Mouse (Mus musculus) liver, embryonic 15.5 days (tissue): ENCODE data around the gene Tmprss3. TPM values are rescaled to one million over a fixed set of nuclear protein-coding genes. Genes with fewer than 3 reads are reported as not detected.

ENCODE experiments used
- ATAC-seq: fragments of 200-750 bp; cut with Nextera tagmentation; 2 replicates; pipeline ENCODE4 v1.8.0; 2017; ENCODE audit warnings: moderate number of reproducible peaks, mild to moderate bottlenecking, moderate library complexity; ENCODE audit not compliant: insufficient read depth
- H3K27ac ChIP-seq: fragments of 300-500 bp; sonication (generic); replicated peaks from 2 replicates; pipeline ENCODE4 v1.5.1; 2015; ENCODE audit warnings: mild to moderate bottlenecking, inconsistent platforms
- H3K27me3 ChIP-seq: fragments of 300-500 bp; sonication (generic); 2 replicates; pipeline ENCODE4 v1.6.1; 2015; ENCODE audit warnings: mild to moderate bottlenecking, inconsistent platforms
- H3K36me3 ChIP-seq: fragments of 300-500 bp; sonication (generic); replicated peaks from 2 replicates; pipeline ENCODE4 v1.6.1; 2015; ENCODE audit warnings: moderate library complexity, mild to moderate bottlenecking, inconsistent platforms
- H3K4me1 ChIP-seq: fragments of 300-500 bp; sonication (generic); replicated peaks from 2 replicates; pipeline ENCODE4 v1.6.1; 2015; ENCODE audit warnings: inconsistent platforms
- H3K4me2 ChIP-seq: fragments of 300-500 bp; sonication (generic); 2 replicates; pipeline ENCODE4 v1.6.1; 2015; ENCODE audit warnings: moderate library complexity, mild to moderate bottlenecking, inconsistent platforms
- H3K4me3 ChIP-seq: fragments of 300-500 bp; sonication (generic); replicated peaks from 2 replicates; pipeline ENCODE4 v1.5.1; 2015; ENCODE audit warnings: mild to moderate bottlenecking, inconsistent platforms
- H3K9ac ChIP-seq: fragments of 300-500 bp; sonication (generic); 2 replicates; pipeline ENCODE4 v1.6.1; 2015; ENCODE audit warnings: moderate library complexity, mild to moderate bottlenecking, inconsistent platforms
- H3K9me3 ChIP-seq: fragments of 300-500 bp; sonication (generic); replicated peaks from 2 replicates; pipeline ENCODE4 v1.6.1; 2016; ENCODE audit warnings: inconsistent platforms
- WGBS: fragments of 180-500 bp; shearing (Covaris S2); methylation state at CpG from one replicate; pipeline ENCODE4 v1.1.7; 2015; ENCODE audit warnings: mixed read lengths; ENCODE audit not compliant: insufficient replicate concordance; 5-methylcytosine and 5-hydroxymethylcytosine counted together
- polyA plus RNA-seq: library from polyadenylated mRNA; unstranded; fragments of >200 nt; fragmentation: Nextera tagmentation; extraction: Ambion mirVana; gene quantifications from 2 replicates; pipeline ENCODE4 v1.2.1, GENCODE M21; 2015

Tmprss3 gene
- polyA plus RNA-seq, 1 experiment from 2014 or later, result 0.29 TPM

DNA sequence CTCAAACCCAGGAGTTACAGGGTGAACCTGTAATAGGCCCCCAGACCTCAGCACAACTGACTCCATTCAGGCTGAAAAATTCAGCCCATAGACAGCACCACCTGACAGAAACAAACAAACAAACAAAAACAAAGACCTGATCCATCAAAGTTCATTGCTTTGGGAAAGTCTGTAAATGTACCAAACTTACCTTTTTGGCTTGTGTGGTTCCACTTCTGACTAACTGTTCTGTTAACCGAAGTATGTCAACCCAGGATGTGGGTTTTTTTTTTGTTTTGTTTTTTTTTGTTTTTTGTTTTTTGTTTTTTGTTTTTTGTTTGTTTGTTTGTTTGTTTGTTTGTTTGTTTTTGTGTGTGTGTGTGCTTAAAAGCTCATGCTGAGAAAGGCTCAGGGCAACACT, 62.0 kb downstream of the Tmprss3 start:
- H3K27me3 ChIP-seq, result no peaks in the 10 kb centered on the region
- no peak overlapping the region for H3K4me3 ChIP-seq
- no peak overlapping the region for H3K4me2 ChIP-seq
- no peaks in the 10 kb centered on the region for H3K9me3 ChIP-seq
- no peak overlapping the region for H3K9ac ChIP-seq
- peaks cover 9% of the 10 kb centered on the region for H3K4me1 ChIP-seq
- WGBS, result 48% methylated on average over 1 of the region's 1 CpGs
- no peaks in the 10 kb centered on the region for H3K36me3 ChIP-seq
- ATAC-seq, result no peak
- H3K27ac ChIP-seq, result no peak overlapping the region

DNA sequence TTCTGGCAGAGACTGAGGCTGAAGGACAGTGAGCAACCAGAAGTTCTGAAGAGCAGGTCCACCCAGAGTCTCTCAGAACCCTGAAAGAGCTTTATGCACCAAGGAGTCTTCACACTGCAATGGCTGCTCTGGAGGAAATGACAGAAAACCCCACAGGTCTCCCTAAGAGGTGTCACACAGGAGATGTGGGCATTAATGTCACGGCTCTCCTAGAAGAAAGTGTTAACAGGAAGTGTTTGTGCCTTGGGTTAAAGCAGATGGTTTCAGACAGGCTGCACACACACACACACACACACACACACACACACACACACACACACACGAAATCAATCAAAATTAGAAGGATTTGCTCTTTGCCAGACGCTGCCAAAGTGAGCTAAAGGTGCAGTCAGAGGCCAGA, 62.5 kb downstream of the Tmprss3 start:
- Histone ChIP-seq H3K4me2 (no peak overlapping the region), H3K27ac (no peak overlapping the region), H3K4me3 (no peak overlapping the region), H3K9ac (no peak overlapping the region), H3K9me3 (no peaks in the 10 kb centered on the region), H3K27me3 (no peaks in the 10 kb centered on the region), H3K36me3 (no peaks in the 10 kb centered on the region), H3K4me1 (peaks cover 9% of the 10 kb centered on the region)
- WGBS, result 17% methylated on average over 3 of the region's 3 CpGs
- ATAC-seq, result no peak

GRCm38 (mm10) chr17:31134913-31135312, 63.9 kb downstream of the Tmprss3 start:
- H3K27me3 ChIP-seq, result no peaks in the 10 kb centered on the region
- no peak overlapping the region for H3K4me2 ChIP-seq
- peaks cover 9% of the 10 kb centered on the region for H3K4me1 ChIP-seq
- 47% methylated on average over 6 of the region's 6 CpGs for WGBS
- H3K4me3 ChIP-seq, result no peak overlapping the region
- H3K9ac ChIP-seq, result no peak overlapping the region
- no peaks in the 10 kb centered on the region for H3K9me3 ChIP-seq
- ATAC-seq, result no peak
- H3K27ac ChIP-seq, result no peak overlapping the region
- H3K36me3 ChIP-seq, result no peaks in the 10 kb centered on the region

DNA sequence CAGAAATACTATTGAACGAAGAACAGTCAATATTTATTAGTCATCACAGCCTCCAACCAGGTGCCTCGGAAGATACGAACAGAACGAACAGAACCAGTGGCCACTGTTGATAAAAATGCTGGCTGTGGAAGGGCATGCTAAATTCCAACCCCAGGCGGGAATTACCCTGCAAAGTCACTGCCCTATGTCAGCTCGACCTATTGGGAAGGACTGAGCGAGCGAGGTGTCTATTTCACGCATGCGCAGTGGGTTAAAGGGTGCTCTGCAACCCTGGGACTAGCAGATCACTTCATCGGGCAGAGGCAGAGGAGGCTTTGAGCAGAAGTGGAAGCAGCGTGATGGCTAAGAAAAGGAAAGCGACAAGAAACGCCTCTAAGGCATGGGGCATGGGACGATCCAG, 65.0 kb downstream of the Tmprss3 start:
- no peaks in the 10 kb centered on the region for H3K36me3 ChIP-seq
- peak overlapping the region; percentile 31 for H3K4me2 ChIP-seq
- H3K27me3 ChIP-seq, result no peaks in the 10 kb centered on the region
- H3K4me3 ChIP-seq, result no peak overlapping the region
- H3K27ac ChIP-seq, result peak overlapping the region; percentile 53; the same call in 1 of the 2 replicates
- 52% methylated on average over 15 of the region's 15 CpGs for WGBS
- peak; percentile 70 for ATAC-seq
- H3K4me1 ChIP-seq, result peaks cover 15% of the 10 kb centered on the region
- no peak overlapping the region for H3K9ac ChIP-seq
- no peaks in the 10 kb centered on the region for H3K9me3 ChIP-seq

GRCm38 (mm10) chr17:31131269-31131821, 67.4 kb downstream of the Tmprss3 start:
- 61% methylated on average over 10 of the region's 10 CpGs for WGBS
- Histone ChIP-seq H3K27me3 (peaks cover 10% of the 10 kb centered on the region; the same call in 1 of the 2 replicates), H3K4me1 (peaks cover 15% of the 10 kb centered on the region), H3K4me2 (no peak overlapping the region), H3K9me3 (no peaks in the 10 kb centered on the region), H3K27ac (no peak overlapping the region), H3K9ac (no peak overlapping the region), H3K36me3 (no peaks in the 10 kb centered on the region), H3K4me3 (no peak overlapping the region)
- no peak for ATAC-seq

DNA sequence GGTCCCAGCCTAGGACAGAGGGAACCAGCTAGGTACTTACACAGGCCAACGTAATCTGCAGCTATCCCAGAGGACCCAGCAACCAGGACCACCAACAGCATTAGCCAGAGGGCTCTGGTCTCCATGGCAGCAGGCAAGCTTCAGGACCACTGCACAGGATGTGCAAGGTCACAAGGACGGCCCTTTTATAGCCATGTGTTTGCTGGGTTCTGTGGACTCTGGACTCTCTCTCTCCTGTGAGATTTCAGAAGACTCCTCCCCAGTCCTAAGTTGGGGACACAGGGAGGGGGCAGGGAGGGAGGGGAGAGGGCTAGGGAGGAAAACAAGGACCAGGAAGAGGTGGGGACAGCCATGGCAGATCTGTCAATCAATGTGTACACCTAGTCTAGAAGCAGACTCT, 69.3 kb downstream of the Tmprss3 start, which contains the start of gene Tff3:
Gene Tff3, minus strand, starts transcription at position 195 of the 400 bp plus-strand sequence.
- Histone ChIP-seq H3K9ac (no peak within 1 kb of the TSS), H3K36me3 (no peaks in the 10 kb centered on the region), H3K4me1 (peaks cover 8% of the 10 kb centered on the region), H3K4me3 (no peak within 1 kb of the TSS), H3K9me3 (no peaks in the 10 kb centered on the region), H3K4me2 (no peak within 1 kb of the TSS; the same call in none of the 2 replicates), H3K27me3 (peaks cover 10% of the 10 kb centered on the region; the same call in 1 of the 2 replicates), H3K27ac (no peak within 1 kb of the TSS)
- 35% methylated on average over 2 of the region's 2 CpGs for WGBS
- no peak; the same call in 1 of the 2 replicates for ATAC-seq

Other genes with a start within 250 kb of the Tmprss3 start
- 0.10 TPM in 1 of 2 replicates, not detected in the other for gene Umodl1, start 244.3 kb downstream of the Tmprss3 start, polyA plus RNA-seq
- gene Abcg1, start 141.3 kb downstream of the Tmprss3 start, polyA plus RNA-seq, result 9.3 and 10.2 TPM in 2 replicates
- 74.3 and 97.3 TPM in 2 replicates for gene Tff3, start 69.3 kb downstream of the Tmprss3 start, polyA plus RNA-seq
- gene Tff2, start 54.7 kb downstream of the Tmprss3 start, polyA plus RNA-seq, result not detected in 2 replicates
- not detected in 2 replicates for gene Tff1, start 33.7 kb downstream of the Tmprss3 start, polyA plus RNA-seq
- 10.2 and 10.6 TPM in 2 replicates for gene Ubash3a, start 8.9 kb upstream of the Tmprss3 start, polyA plus RNA-seq
- gene Rsph1, start 78.4 kb upstream of the Tmprss3 start, polyA plus RNA-seq, result 0.13 and 0.25 TPM in 2 replicates
- gene Slc37a1, start 87.8 kb upstream of the Tmprss3 start, polyA plus RNA-seq, result 2.9 and 3.1 TPM in 2 replicates
- 3.2 TPM in 2 replicates for gene Pde9a, start 187.2 kb upstream of the Tmprss3 start, polyA plus RNA-seq